Mouse (Mus musculus) hindbrain, embryonic 15.5 days (tissue): ENCODE results near the gene Kcnj3. TPM values are rescaled to one million over a fixed set of nuclear protein-coding genes. Genes with fewer than 3 reads are reported as not detected.

Experiments used
- ATAC-seq: fragments of 200-750 bp; cut with Nextera tagmentation; 2 replicates; pipeline ENCODE4 v1.8.0; 2017; ENCODE audit warnings: low read depth, moderate number of reproducible peaks, moderate TSS enrichment; ENCODE audit not compliant: low FRiP score
- H3K27ac ChIP-seq: fragments of 300-500 bp; sonication (generic); replicated peaks from 2 replicates; pipeline ENCODE4 v1.5.1; 2015; ENCODE audit warnings: mild to moderate bottlenecking, inconsistent platforms
- H3K27me3 ChIP-seq: fragments of 300-500 bp; sonication (generic); 2 replicates; pipeline ENCODE4 v1.6.1; 2015; ENCODE audit warnings: control low read depth, inconsistent platforms
- H3K36me3 ChIP-seq: fragments of 300-500 bp; sonication (generic); 2 replicates; pipeline ENCODE4 v1.6.1; 2015; ENCODE audit warnings: control low read depth, inconsistent platforms
- H3K4me1 ChIP-seq: fragments of 300-500 bp; sonication (generic); replicated peaks from 2 replicates; pipeline ENCODE4 v1.6.1; 2015; ENCODE audit warnings: control low read depth, inconsistent platforms
- H3K4me2 ChIP-seq: fragments of 300-500 bp; sonication (generic); 2 replicates; pipeline ENCODE4 v1.6.1; 2015; ENCODE audit warnings: moderate library complexity, mild to moderate bottlenecking, inconsistent platforms
- H3K4me3 ChIP-seq: fragments of 300-500 bp; sonication (generic); 2 replicates; pipeline ENCODE4 v1.5.1; 2015; ENCODE audit warnings: mild to moderate bottlenecking, inconsistent platforms
- H3K9ac ChIP-seq: fragments of 300-500 bp; sonication (generic); 2 replicates; pipeline ENCODE4 v1.6.1; 2015; ENCODE audit warnings: inconsistent platforms
- H3K9me3 ChIP-seq: fragments of 300-500 bp; sonication (generic); 2 replicates; pipeline ENCODE4 v1.6.1; 2016; ENCODE audit warnings: control low read depth, inconsistent platforms
- WGBS: fragments of 180-500 bp; shearing (Covaris S2); methylation state at CpG from one replicate; pipeline ENCODE4 v1.1.7; 2015; 5-methylcytosine and 5-hydroxymethylcytosine counted together
- polyA plus RNA-seq: library from polyadenylated mRNA; unstranded; fragments of >200 nt; fragmentation: Nextera tagmentation; extraction: Ambion mirVana; gene quantifications from 2 replicates; pipeline ENCODE4 v1.2.1, GENCODE M21; 2015

Kcnj3 gene
- 6.0 and 7.6 TPM in 2 replicates for polyA plus RNA-seq

GRCm38 (mm10) chr2:55435721-55436260 is at the start of gene Kcnj3:
Gene Kcnj3, plus strand, starts transcription at chr2:55435970.
- under 1% methylated on average over 20 of the region's 20 CpGs for WGBS
- peak; percentile 87 for ATAC-seq
- H3K4me3 ChIP-seq, result peak within 1 kb of the TSS; percentile 72

GRCm38 (mm10) chr2:55390330-55390989 is 45.3 kb upstream of the Kcnj3 start:
- H3K27me3 ChIP-seq, result no peaks in the 10 kb centered on the region
- no peak for ATAC-seq
- H3K27ac ChIP-seq, result no peak overlapping the region
- no peaks in the 10 kb centered on the region for H3K36me3 ChIP-seq
- no peak overlapping the region for H3K4me2 ChIP-seq
- H3K4me1 ChIP-seq, result no peaks in the 10 kb centered on the region
- WGBS, result 56% methylated on average over 3 of the region's 3 CpGs
- H3K9ac ChIP-seq, result no peak overlapping the region
- no peak overlapping the region for H3K4me3 ChIP-seq
- H3K9me3 ChIP-seq, result no peaks in the 10 kb centered on the region

More at GRCm38 (mm10) chr2:55435721-55436260, at the start of gene Kcnj3:
- no peaks in the 10 kb centered on the region for H3K36me3 ChIP-seq
- no peaks in the 10 kb centered on the region for H3K27me3 ChIP-seq
- peak within 1 kb of the TSS; percentile 95 for H3K4me2 ChIP-seq
- peak within 1 kb of the TSS; percentile 66 for H3K27ac ChIP-seq
- peak within 1 kb of the TSS; percentile 79 for H3K9ac ChIP-seq
- no peaks in the 10 kb centered on the region for H3K9me3 ChIP-seq
- H3K4me1 ChIP-seq, result peaks cover 16% of the 10 kb centered on the region

- Histone ChIP-seq H3K4me1 (no peaks in the 10 kb centered on the region), H3K27ac (no peak overlapping the region), H3K4me3 (no peak overlapping the region), H3K9me3 (peaks cover 6% of the 10 kb centered on the region; the same call in 1 of the 2 replicates), H3K9ac (no peak overlapping the region), H3K36me3 (no peaks in the 10 kb centered on the region), H3K27me3 (no peaks in the 10 kb centered on the region), H3K4me2 (no peak overlapping the region)
- 69% methylated on average over 1 of the region's 1 CpGs for WGBS
- ATAC-seq, result no peak
Measured at GRCm38 (mm10) chr2:55405307-55405706, 30.5 kb upstream of the Kcnj3 start.

DNA sequence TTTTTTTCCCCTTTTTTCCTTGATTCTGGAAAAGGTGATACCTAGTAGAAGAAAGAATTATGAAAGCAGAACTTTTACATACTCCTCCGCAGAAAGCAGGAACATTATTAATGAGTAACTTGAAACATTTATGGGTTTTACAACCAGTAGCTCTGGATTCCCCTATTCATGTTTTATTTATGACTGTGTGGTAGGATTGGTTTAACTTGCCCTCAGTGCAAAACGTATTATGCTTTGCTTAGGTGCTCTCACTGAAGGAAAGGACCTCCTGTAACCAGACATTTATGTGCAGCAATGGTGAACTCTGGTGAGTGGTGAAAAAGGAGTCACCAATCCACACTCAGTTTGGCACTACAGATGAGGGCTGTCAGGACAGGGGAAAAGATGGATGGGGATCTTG is 8.1 kb upstream of the Kcnj3 start:
- H3K4me1 ChIP-seq, result no peaks in the 10 kb centered on the region
- no peak overlapping the region for H3K4me3 ChIP-seq
- H3K4me2 ChIP-seq, result no peak overlapping the region
- WGBS, result 59% methylated on average over 2 of the region's 2 CpGs
- H3K36me3 ChIP-seq, result no peaks in the 10 kb centered on the region
- no peak for ATAC-seq
- no peak overlapping the region for H3K27ac ChIP-seq
- H3K9ac ChIP-seq, result no peak overlapping the region
- no peaks in the 10 kb centered on the region for H3K27me3 ChIP-seq
- H3K9me3 ChIP-seq, result no peaks in the 10 kb centered on the region

- no peak overlapping the region for H3K4me3 ChIP-seq
- H3K9me3 ChIP-seq, result no peaks in the 10 kb centered on the region
- no peak for ATAC-seq
- H3K27me3 ChIP-seq, result no peaks in the 10 kb centered on the region
- no peak overlapping the region for H3K4me2 ChIP-seq
- peaks cover 10% of the 10 kb centered on the region; the same call in 1 of the 2 replicates for H3K4me1 ChIP-seq
- no peak overlapping the region for H3K27ac ChIP-seq
- no peak overlapping the region for H3K9ac ChIP-seq
- H3K36me3 ChIP-seq, result no peaks in the 10 kb centered on the region
- 63% methylated on average over 4 of the region's 4 CpGs for WGBS
Measured at GRCm38 (mm10) chr2:55432104-55432503, 3.7 kb upstream of the Kcnj3 start.

DNA sequence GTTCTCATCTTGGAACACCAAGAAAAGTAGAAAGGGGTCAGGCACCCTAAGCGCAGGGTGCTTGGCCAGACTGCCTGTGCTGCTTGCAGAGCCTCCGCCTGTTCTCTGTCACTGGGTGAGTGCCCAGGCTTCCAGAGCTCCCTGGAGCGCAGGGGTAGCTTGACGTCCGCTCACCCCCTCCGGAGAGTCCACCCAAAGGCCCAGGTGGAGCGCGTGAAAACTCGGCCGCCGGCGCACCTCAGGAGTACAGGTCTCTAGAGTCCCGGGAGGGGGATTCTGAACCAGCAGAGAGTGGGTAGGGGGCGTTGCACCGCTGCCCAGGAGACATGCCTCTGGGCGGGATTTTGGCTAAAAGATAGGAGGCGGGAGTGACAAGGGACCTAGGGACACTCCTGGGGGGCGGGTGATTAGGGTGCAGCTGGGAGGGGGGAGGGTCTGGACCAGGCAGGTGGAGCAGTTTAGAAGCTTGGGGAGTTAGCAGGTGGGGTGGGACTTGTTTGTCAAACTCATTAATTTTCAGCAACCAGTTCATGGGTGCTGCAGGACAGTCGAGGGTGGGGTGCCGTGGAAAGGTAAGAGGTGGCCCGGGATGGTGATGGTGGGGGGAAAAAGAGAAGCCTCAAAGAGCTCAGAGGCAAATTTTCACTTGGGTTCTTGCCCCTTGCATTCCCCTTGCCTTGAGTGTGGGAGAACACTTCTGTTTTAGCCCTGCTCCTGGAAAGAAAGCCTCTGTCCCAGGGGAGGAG is 664 bp downstream of the Kcnj3 start:
- H3K27me3 ChIP-seq, result no peaks in the 10 kb centered on the region
- peaks cover 16% of the 10 kb centered on the region for H3K4me1 ChIP-seq
- no peaks in the 10 kb centered on the region for H3K9me3 ChIP-seq
- peak overlapping the region; percentile 66 for H3K27ac ChIP-seq
- ATAC-seq, result peak; percentile 66
- peak overlapping the region; percentile 95 for H3K4me2 ChIP-seq
- H3K36me3 ChIP-seq, result no peaks in the 10 kb centered on the region
- peak overlapping the region; percentile 79 for H3K9ac ChIP-seq
- H3K4me3 ChIP-seq, result peak overlapping the region; percentile 72
- WGBS, result under 1% methylated on average over 21 of the region's 21 CpGs

DNA sequence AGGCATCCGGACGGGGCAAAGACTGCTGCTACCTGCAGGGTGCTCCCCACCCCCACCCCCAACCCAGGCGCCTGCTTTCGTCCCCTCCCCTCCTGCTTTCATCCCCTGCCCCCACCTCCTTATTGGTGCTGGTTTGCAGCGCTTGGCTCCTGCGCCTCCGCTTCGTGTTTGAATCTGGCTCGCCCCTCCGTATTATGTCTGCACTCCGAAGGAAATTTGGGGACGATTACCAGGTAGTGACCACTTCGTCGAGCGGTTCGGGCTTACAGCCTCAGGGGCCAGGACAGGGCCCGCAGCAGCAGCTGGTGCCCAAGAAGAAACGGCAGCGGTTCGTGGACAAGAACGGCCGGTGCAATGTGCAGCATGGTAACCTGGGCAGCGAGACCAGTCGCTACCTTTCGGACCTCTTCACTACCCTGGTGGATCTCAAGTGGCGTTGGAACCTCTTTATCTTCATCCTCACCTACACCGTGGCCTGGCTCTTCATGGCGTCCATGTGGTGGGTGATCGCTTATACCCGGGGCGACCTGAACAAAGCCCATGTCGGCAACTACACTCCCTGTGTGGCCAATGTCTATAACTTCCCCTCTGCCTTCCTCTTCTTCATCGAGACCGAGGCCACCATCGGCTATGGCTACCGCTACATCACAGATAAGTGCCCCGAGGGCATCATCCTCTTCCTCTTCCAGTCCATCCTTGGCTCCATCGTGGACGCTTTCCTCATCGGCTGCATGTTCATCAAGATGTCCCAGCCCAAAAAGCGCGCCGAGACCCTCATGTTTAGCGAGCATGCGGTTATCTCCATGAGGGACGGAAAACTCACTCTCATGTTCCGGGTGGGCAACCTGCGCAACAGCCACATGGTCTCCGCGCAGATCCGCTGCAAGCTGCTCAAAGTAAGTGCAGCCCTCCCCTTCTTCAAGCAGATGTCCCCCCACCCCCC is 1.5 kb downstream of the Kcnj3 start:
- Histone ChIP-seq H3K36me3 (no peaks in the 10 kb centered on the region), H3K4me1 (peaks cover 16% of the 10 kb centered on the region), H3K27me3 (no peaks in the 10 kb centered on the region), H3K4me3 (peak overlapping the region; percentile 72), H3K4me2 (peak overlapping the region; percentile 95), H3K9ac (peak overlapping the region; percentile 79), H3K9me3 (no peaks in the 10 kb centered on the region), H3K27ac (peak overlapping the region; percentile 57)
- peak; percentile 61 for ATAC-seq
- WGBS, result under 1% methylated on average over 51 of the region's 51 CpGs

- WGBS, result 20% methylated on average over 1 of the region's 1 CpGs
- Histone ChIP-seq H3K4me3 (peak overlapping the region; percentile 72), H3K36me3 (no peaks in the 10 kb centered on the region), H3K27ac (no peak overlapping the region), H3K9me3 (no peaks in the 10 kb centered on the region), H3K4me1 (peaks cover 16% of the 10 kb centered on the region), H3K9ac (peak overlapping the region; percentile 79), H3K4me2 (peak overlapping the region; percentile 95), H3K27me3 (no peaks in the 10 kb centered on the region)
- ATAC-seq, result no peak
Measured at GRCm38 (mm10) chr2:55437977-55438376, 2.2 kb downstream of the Kcnj3 start.

DNA sequence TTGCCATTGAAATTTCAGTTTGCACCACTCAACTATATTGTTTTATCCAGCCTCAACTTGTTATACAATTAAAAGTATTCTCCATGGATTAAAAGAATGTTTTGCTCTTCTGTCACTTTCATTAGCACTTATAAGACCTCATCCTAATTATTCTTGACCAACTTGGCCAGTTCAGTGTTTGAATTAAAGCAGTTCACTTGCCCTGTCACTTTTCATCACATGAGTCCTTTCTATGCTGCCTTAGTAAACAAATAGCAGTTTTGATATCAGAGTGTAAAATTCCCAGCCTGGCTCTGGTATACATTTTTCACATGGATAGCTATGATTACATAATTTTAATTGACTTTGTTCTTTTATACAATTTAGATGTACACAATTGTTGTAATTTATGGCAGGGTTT is 3.4 kb downstream of the Kcnj3 start:
- no peak for ATAC-seq
- peaks cover 16% of the 10 kb centered on the region for H3K4me1 ChIP-seq
- peak overlapping the region; percentile 95 for H3K4me2 ChIP-seq
- H3K9me3 ChIP-seq, result no peaks in the 10 kb centered on the region
- no peak overlapping the region for H3K27ac ChIP-seq
- H3K27me3 ChIP-seq, result no peaks in the 10 kb centered on the region
- no peaks in the 10 kb centered on the region for H3K36me3 ChIP-seq
- H3K4me3 ChIP-seq, result peak overlapping the region; percentile 19; the same call in 1 of the 2 replicates
- H3K9ac ChIP-seq, result no peak overlapping the region

GRCm38 (mm10) chr2:55442006-55442405 is 6.2 kb downstream of the Kcnj3 start:
- H3K27ac ChIP-seq, result no peak overlapping the region
- H3K4me3 ChIP-seq, result no peak overlapping the region
- no peaks in the 10 kb centered on the region for H3K36me3 ChIP-seq
- WGBS, result 71% methylated on average over 2 of the region's 2 CpGs
- H3K9ac ChIP-seq, result no peak overlapping the region
- H3K27me3 ChIP-seq, result no peaks in the 10 kb centered on the region
- ATAC-seq, result no peak
- no peaks in the 10 kb centered on the region for H3K9me3 ChIP-seq
- no peak overlapping the region for H3K4me2 ChIP-seq
- H3K4me1 ChIP-seq, result peaks cover 6% of the 10 kb centered on the region; the same call in 1 of the 2 replicates

- Histone ChIP-seq H3K4me2 (no peak overlapping the region), H3K36me3 (no peaks in the 10 kb centered on the region), H3K4me1 (no peaks in the 10 kb centered on the region), H3K4me3 (no peak overlapping the region), H3K9me3 (no peaks in the 10 kb centered on the region), H3K27ac (no peak overlapping the region), H3K9ac (no peak overlapping the region), H3K27me3 (no peaks in the 10 kb centered on the region)
- no peak for ATAC-seq
Measured at GRCm38 (mm10) chr2:55447298-55447697, 11.5 kb downstream of the Kcnj3 start.
